Comparison of ENCODE assay signal across 8 mouse cellular contexts in genomic region chr1:162477246-162478209, GRCm38 (mm10). TPM values are rescaled to one million over a fixed set of nuclear protein-coding genes. Genes with fewer than 3 reads are reported as not detected.
DNase-seq lines count a peak whose midpoint lies in the region; ATAC-seq and TF ChIP-seq lines count a peak whose summit lies in the region.

Gene Dnm3 (minus strand): TSS chr1:162478034.

- WGBS in forebrain, embryonic 12.5 days, result under 1% methylated on average over 54 of the region's 56 CpGs
- under 1% methylated on average over 56 of the region's 56 CpGs for WGBS in heart, embryonic 16.5 days
- 2% methylated on average over 55 of the region's 56 CpGs for WGBS in liver, embryonic 13.5 days (ENCODE audit: insufficient replicate concordance)
- WGBS in neural tube, embryonic 11.5 days, result under 1% methylated on average over 53 of the region's 56 CpGs

- peak within 1 kb of the TSS; percentile 70 for H3K27ac ChIP-seq in forebrain, embryonic 12.5 days
- no peak within 1 kb of the TSS for H3K27ac ChIP-seq in heart, embryonic 16.5 days (ENCODE audit: low read length)
- no peak within 1 kb of the TSS for H3K27ac ChIP-seq in liver, embryonic 13.5 days
- no peak within 1 kb of the TSS for H3K27ac ChIP-seq in neural tube, embryonic 11.5 days (ENCODE audit: low read depth, low read length)
- H3K27ac ChIP-seq in testis, adult 2 months (ENCODE audit: control insufficient read depth, insufficient read depth, low read depth, low read length), result peak within 1 kb of the TSS; percentile 96

- no peaks in the 10 kb centered on the region for H3K36me3 ChIP-seq in forebrain, embryonic 12.5 days (replicated peaks)
- H3K36me3 ChIP-seq in heart, embryonic 16.5 days (ENCODE audit: control insufficient read depth, insufficient read depth), result no peaks in the 10 kb centered on the region
- no peaks in the 10 kb centered on the region for H3K36me3 ChIP-seq in liver, embryonic 13.5 days
- H3K36me3 ChIP-seq in neural tube, embryonic 11.5 days (ENCODE audit: control insufficient read depth, insufficient read depth, low read length), result no peaks in the 10 kb centered on the region
- no peaks in the 10 kb centered on the region for H3K36me3 ChIP-seq in testis, adult 2 months (ENCODE audit: control insufficient read depth, insufficient read depth, low read length)

- peak; percentile 30; the same call in 1 of the 2 replicates for TF ChIP-seq CTCF in testis, adult 2 months (IDR thresholded peaks at IDR 0.05; ENCODE audit: control insufficient read depth, insufficient read depth, insufficient replicate concordance, low read depth, low read length)

- DNase-seq in c-Kit-positive CD71-positive TER-119-positive erythroid progenitor cells, embryonic 14.5 days (ENCODE audit: low spot score), result peak; percentile 49
- peak; percentile 96 to 97 for DNase-seq in kidney, postnatal 25 days
- peak; percentile 50 for DNase-seq in liver, embryonic 13.5 days
- peak; percentile 94 for DNase-seq in neural tube, embryonic 11.5 days (ENCODE audit: low spot score)

- H3K4me1 ChIP-seq in forebrain, embryonic 12.5 days, result peaks cover 14% of the 10 kb centered on the region
- peaks cover 5% of the 10 kb centered on the region; the same call in 1 of the 2 replicates for H3K4me1 ChIP-seq in heart, embryonic 16.5 days (ENCODE audit: control insufficient read depth, insufficient read depth, low read length)
- H3K4me1 ChIP-seq in liver, embryonic 13.5 days (replicated peaks), result 0 out of 2 replicates have a peak, but pooled peaks cover 4% of the 10 kb centered on the region
- no peaks in the 10 kb centered on the region for H3K4me1 ChIP-seq in neural tube, embryonic 11.5 days (ENCODE audit: control insufficient read depth, insufficient read depth, low read length)
- H3K4me1 ChIP-seq in testis, adult 2 months (ENCODE audit: control insufficient read depth, insufficient read depth, low read length), result peaks cover 10% of the 10 kb centered on the region

- H3K4me3 ChIP-seq in forebrain, embryonic 12.5 days (replicated peaks), result peak within 1 kb of the TSS; percentile 64
- H3K4me3 ChIP-seq in heart, embryonic 16.5 days (ENCODE audit: low read length), result peak within 1 kb of the TSS; percentile 61
- H3K4me3 ChIP-seq in liver, embryonic 13.5 days (replicated peaks), result peak within 1 kb of the TSS; percentile 58
- H3K4me3 ChIP-seq in neural tube, embryonic 11.5 days (ENCODE audit: low read depth, low read length), result peak within 1 kb of the TSS; percentile 62
- peak within 1 kb of the TSS; percentile 83 for H3K4me3 ChIP-seq in testis, adult 2 months (ENCODE audit: control insufficient read depth, low read depth, low read length)

- peak within 1 kb of the TSS; percentile 72 for H3K9ac ChIP-seq in forebrain, embryonic 12.5 days
- H3K9ac ChIP-seq in heart, embryonic 16.5 days (ENCODE audit: low read length), result peak within 1 kb of the TSS; percentile 59
- peak within 1 kb of the TSS; percentile 13; the same call in 1 of the 2 replicates for H3K9ac ChIP-seq in liver, embryonic 13.5 days
- H3K9ac ChIP-seq in neural tube, embryonic 11.5 days (ENCODE audit: low read length), result peak within 1 kb of the TSS; percentile 27

- TF ChIP-seq POLR2A in testis, adult 2 months (IDR thresholded peaks at IDR 0.05; ENCODE audit: control insufficient read depth, low read depth, low read length), result peak; percentile 80

- ATAC-seq in CD4-positive, CD25-positive, alpha-beta regulatory T cell, adult 4 months, result peak; percentile 45
- peak; percentile 99 for ATAC-seq in forebrain, embryonic 12.5 days (ENCODE audit: low FRiP score)
- ATAC-seq in heart, embryonic 16.5 days (replicated peaks; ENCODE audit: extremely low read depth, insufficient read depth, low FRiP score), result peak; percentile 97
- ATAC-seq in liver, embryonic 13.5 days (ENCODE audit: low read depth), result peak; percentile 94
- ATAC-seq in neural tube, embryonic 11.5 days (ENCODE audit: insufficient read depth, low FRiP score, low TSS enrichment), result peak; percentile 97

- H3K4me2 ChIP-seq in forebrain, embryonic 12.5 days, result peak within 1 kb of the TSS; percentile 93
- peak within 1 kb of the TSS; percentile 87 for H3K4me2 ChIP-seq in heart, embryonic 16.5 days (ENCODE audit: low read depth, low read length)
- H3K4me2 ChIP-seq in liver, embryonic 13.5 days, result peak within 1 kb of the TSS; percentile 73
- peak within 1 kb of the TSS; percentile 85 for H3K4me2 ChIP-seq in neural tube, embryonic 11.5 days (ENCODE audit: low read depth)

- peaks cover 11% of the 10 kb centered on the region; the same call in 1 of the 2 replicates for H3K27me3 ChIP-seq in forebrain, embryonic 12.5 days
- H3K27me3 ChIP-seq in heart, embryonic 16.5 days (ENCODE audit: control insufficient read depth, insufficient read depth, low read length), result peaks cover 14% of the 10 kb centered on the region
- peaks cover 44% of the 10 kb centered on the region for H3K27me3 ChIP-seq in liver, embryonic 13.5 days
- peaks cover 13% of the 10 kb centered on the region for H3K27me3 ChIP-seq in neural tube, embryonic 11.5 days (ENCODE audit: control insufficient read depth, insufficient read depth, low read length)
- no peaks in the 10 kb centered on the region for H3K27me3 ChIP-seq in testis, adult 2 months (ENCODE audit: control insufficient read depth, insufficient read depth, low read length)

- no peaks in the 10 kb centered on the region for H3K9me3 ChIP-seq in forebrain, embryonic 12.5 days
- H3K9me3 ChIP-seq in heart, embryonic 16.5 days (replicated peaks; ENCODE audit: control insufficient read depth, low read length), result no peaks in the 10 kb centered on the region
- H3K9me3 ChIP-seq in liver, embryonic 13.5 days (replicated peaks), result no peaks in the 10 kb centered on the region
- H3K9me3 ChIP-seq in neural tube, embryonic 11.5 days (ENCODE audit: control insufficient read depth, low read length), result no peaks in the 10 kb centered on the region

RNA-seq across cellular contexts. Expression of gene Dnm3, which starts in this region (rescaled TPM):
- polyA plus RNA-seq in CD4-positive, CD25-positive, alpha-beta regulatory T cell, adult 4 months (2017; shearing (Covaris generic)), result under 1 TPM; 0.41 to 0.55 TPM
- polyA plus RNA-seq in forebrain, embryonic 12.5 days (2016; fragmentation: Nextera tagmentation; extraction: Ambion mirVana), result 12.1 and 13.0 TPM in 2 replicates
- polyA plus RNA-seq in heart, embryonic 16.5 days (2015; fragmentation: Nextera tagmentation; extraction: Ambion mirVana), result 2.0 and 3.1 TPM in 2 replicates
- polyA plus RNA-seq in liver, embryonic 13.5 days (2015; fragmentation: Nextera tagmentation; extraction: Ambion mirVana), result 1.2 and 1.4 TPM in 2 replicates
- 12.9 and 15.2 TPM in 2 replicates for polyA plus RNA-seq in neural tube, embryonic 11.5 days (2014; fragmentation: Nextera tagmentation; extraction: Ambion mirVana)
- 13.2 and 13.8 TPM in 2 replicates for polyA plus RNA-seq in testis, adult 2 months (2012; rRNA removed)

Comparison
In these comparisons a context has a peak if more than half of its experiments do, and no peak if none do; other contexts are left out.
1. Peak in ATAC-seq in CD4-positive, CD25-positive, alpha-beta regulatory T cell, adult 4 months; RNA of the gene not detected or under 1 TPM.
2. ATAC-seq: peak in every context shown above with its lines; median percentile 99 in forebrain, embryonic 12.5 days; 97 in heart, embryonic 16.5 days; 97 in neural tube, embryonic 11.5 days; 94 in liver, embryonic 13.5 days; 45 in CD4-positive, CD25-positive, alpha-beta regulatory T cell, adult 4 months.
3. H3K27ac ChIP-seq: peak in forebrain, embryonic 12.5 days (single experiment) and testis, adult 2 months (single experiment); none in heart, embryonic 16.5 days (single experiment), liver, embryonic 13.5 days (single experiment) and neural tube, embryonic 11.5 days (single experiment).
4. H3K9ac ChIP-seq: peak in every context shown above with its lines; median percentile 72 in forebrain, embryonic 12.5 days; 59 in heart, embryonic 16.5 days; 27 in neural tube, embryonic 11.5 days; 13 in liver, embryonic 13.5 days.
5. Peak in every context shown above with its lines, with median percentiles within 50 percentile points of each other: DNase-seq, H3K4me2 ChIP-seq and H3K4me3 ChIP-seq.